Mouse (Mus musculus) olfactory bulb, adult 2 months (tissue): ENCODE results near the gene Adnp. TPM values are rescaled to one million over a fixed set of nuclear protein-coding genes. Genes with fewer than 3 reads are reported as not detected.

ENCODE experiments used
- H3K27ac ChIP-seq: fragments of 200-500 bp; 2 replicates; pipeline ENCODE4 v1.5.1; 2012; ENCODE audit warnings: low read depth, low read length; ENCODE audit not compliant: insufficient read depth
- H3K4me1 ChIP-seq: fragments of 200-500 bp; 2 replicates; pipeline ENCODE4 v1.6.1; 2012; ENCODE audit warnings: low read length; ENCODE audit not compliant: control insufficient read depth, insufficient read depth
- H3K4me3 ChIP-seq: fragments of 200-500 bp; 2 replicates; pipeline ENCODE4 v1.5.1; 2012; ENCODE audit warnings: mild to moderate bottlenecking, low read depth, low read length, moderate library complexity; ENCODE audit not compliant: insufficient read depth
- CTCF ChIP-seq: fragments of 200-500 bp; IDR thresholded peaks from 2 replicates; pipeline ENCODE4 v1.5.1; 2012; ENCODE audit warnings: low read depth, mild to moderate bottlenecking, low read length, moderate library complexity; ENCODE audit not compliant: insufficient read depth
- POLR2A ChIP-seq: fragments of 200-500 bp; IDR thresholded peaks from 2 replicates; pipeline ENCODE4 v1.6.1; 2012; ENCODE audit warnings: mild to moderate bottlenecking, low read depth, low read length, moderate library complexity; ENCODE audit not compliant: insufficient read depth
- WGBS: fragments of 180-500 bp; shearing (Covaris S2); methylation state at CpG from one replicate; pipeline ENCODE4 v1.1.7; 2018; 5-methylcytosine and 5-hydroxymethylcytosine counted together
- polyA plus RNA-seq: library from polyadenylated mRNA; stranded (reverse); fragments of >200 nt; gene quantifications from 2 replicates; pipeline ENCODE4 v1.2.4, GENCODE M21; 2012; ENCODE audit warnings: low replicate concordance; ENCODE audit not compliant: missing spikeins, insufficient read depth, insufficient read length

Adnp gene
- polyA plus RNA-seq, 1 experiment: 82.3 TPM

GRCm38 (mm10) chr2:168238335-168238734, 31.4 kb upstream of the Adnp start:
- Histone ChIP-seq H3K27ac (no peak overlapping the region), H3K4me1 (peaks cover 2% of the 10 kb centered on the region; the same call in 1 of the 2 replicates), H3K4me3 (no peak overlapping the region)
- TF ChIP-seq CTCF (no peak), POLR2A (no peak)
- WGBS: 89% methylated on average over 4 of the region's 4 CpGs

GRCm38 (mm10) chr2:168233286-168233685, 26.4 kb upstream of the Adnp start:
- TF ChIP-seq POLR2A (no peak), CTCF (no peak)
- WGBS: 90% methylated on average over 5 of the region's 5 CpGs
- Histone ChIP-seq H3K27ac (no peak overlapping the region), H3K4me3 (no peak overlapping the region), H3K4me1 (peaks cover 16% of the 10 kb centered on the region)

- H3K27ac ChIP-seq: no peak overlapping the region
- TF ChIP-seq CTCF (no peak), POLR2A (no peak)
- 67% methylated on average over 33 of the region's 33 CpGs for WGBS
- H3K4me1 ChIP-seq: peaks cover 16% of the 10 kb centered on the region
- H3K4me3 ChIP-seq: peak overlapping the region; percentile 65
Observed at GRCm38 (mm10) chr2:168231471-168231829, 24.5 kb upstream of the Adnp start.

GRCm38 (mm10) chr2:168230773-168231470, 24.0 kb upstream of the Adnp start:
- peak overlapping the region; percentile 98; the same call in 1 of the 2 replicates for H3K27ac ChIP-seq
- 2% methylated on average over 105 of the region's 105 CpGs for WGBS
- TF ChIP-seq CTCF (no peak), POLR2A (no peak)
- peak overlapping the region; percentile 65 for H3K4me3 ChIP-seq
- H3K4me1 ChIP-seq: peaks cover 16% of the 10 kb centered on the region

GRCm38 (mm10) chr2:168230026-168230728, 23.3 kb upstream of the Adnp start, which contains the start of the genes Gm20716, Dpm1 and Mocs3:
Gene Gm20716 (minus strand): TSS chr2:168230364.
Gene Dpm1 (minus strand): TSS chr2:168230591.
Gene Mocs3 (plus strand): TSS chr2:168230622.
- WGBS: under 1% methylated on average over 73 of the region's 73 CpGs
- Histone ChIP-seq H3K27ac (peak within 1 kb of the TSS; percentile 98), H3K4me1 (peaks cover 16% of the 10 kb centered on the region), H3K4me3 (peak within 1 kb of the TSS; percentile 65)
- TF ChIP-seq POLR2A (peak; percentile 83), CTCF (no peak)

GRCm38 (mm10) chr2:168229116-168230025, 22.5 kb upstream of the Adnp start:
- Histone ChIP-seq H3K4me1 (peaks cover 16% of the 10 kb centered on the region), H3K27ac (peak overlapping the region; percentile 98; the same call in 1 of the 2 replicates), H3K4me3 (peak overlapping the region; percentile 65)
- 16% methylated on average over 41 of the region's 41 CpGs for WGBS
- TF ChIP-seq CTCF: no peak
- no peak for TF ChIP-seq POLR2A

GRCm38 (mm10) chr2:168223326-168223725, 16.4 kb upstream of the Adnp start:
- Histone ChIP-seq H3K4me1 (no peaks in the 10 kb centered on the region), H3K27ac (no peak overlapping the region), H3K4me3 (no peak overlapping the region)
- 79% methylated on average over 6 of the region's 6 CpGs for WGBS
- TF ChIP-seq POLR2A (no peak), CTCF (no peak)

- Histone ChIP-seq H3K4me3 (no peak overlapping the region), H3K27ac (no peak overlapping the region)
Observed at GRCm38 (mm10) chr2:168213788-168214397, 7.0 kb upstream of the Adnp start.

More at GRCm38 (mm10) chr2:168213788-168214397, 7.0 kb upstream of the Adnp start:
- 51% methylated on average over 5 of the region's 5 CpGs for WGBS
- H3K4me1 ChIP-seq: no peaks in the 10 kb centered on the region
- TF ChIP-seq CTCF: no peak
- no peak for TF ChIP-seq POLR2A
